Mouse (Mus musculus) intestine, embryonic 14.5 days (tissue): Measurements from ENCODE around the gene Lingo4. TPM values are rescaled to one million over a fixed set of nuclear protein-coding genes. Genes with fewer than 3 reads are reported as not detected.

Experiments used
- ATAC-seq: fragments of 200-750 bp; cut with Nextera tagmentation; replicated peaks from 2 replicates; pipeline ENCODE4 v1.8.0; 2017; ENCODE audit warnings: low read depth, moderate number of reproducible peaks, moderate TSS enrichment, moderate library complexity; ENCODE audit not compliant: low FRiP score, low TSS enrichment
- DNase-seq: peaks from one replicate; pipeline ENCODE4 v3.0.0-alpha.2; 2018; ENCODE audit warnings: low spot score
- H3K27ac ChIP-seq: fragments of 300-500 bp; sonication (generic); 2 replicates; pipeline ENCODE4 v1.5.1; 2014; ENCODE audit warnings: low read depth, mild to moderate bottlenecking, control low read depth
- H3K27me3 ChIP-seq: fragments of 300-500 bp; sonication (generic); replicated peaks from 2 replicates; pipeline ENCODE4 v1.6.1; 2014; ENCODE audit warnings: low read length, control low read depth; ENCODE audit not compliant: control insufficient read depth, insufficient read depth
- H3K36me3 ChIP-seq: fragments of 300-500 bp; sonication (generic); 2 replicates; pipeline ENCODE4 v1.6.1; 2014; ENCODE audit warnings: low read length, control low read depth; ENCODE audit not compliant: control insufficient read depth, insufficient read depth
- H3K4me1 ChIP-seq: fragments of 300-500 bp; sonication (generic); replicated peaks from 2 replicates; pipeline ENCODE4 v1.6.1; 2014; ENCODE audit warnings: low read length, control low read depth, mixed read lengths; ENCODE audit not compliant: control insufficient read depth, insufficient read depth
- H3K4me2 ChIP-seq: fragments of 300-500 bp; sonication (generic); 2 replicates; pipeline ENCODE4 v1.6.1; 2014; ENCODE audit warnings: low read length
- H3K4me3 ChIP-seq: fragments of 300-500 bp; sonication (generic); 2 replicates; pipeline ENCODE4 v1.5.1; 2014; ENCODE audit warnings: low read depth, low read length, control low read depth, mixed read lengths
- H3K9ac ChIP-seq: fragments of 300-500 bp; sonication (generic); 2 replicates; pipeline ENCODE4 v1.6.1; 2014; ENCODE audit warnings: mild to moderate bottlenecking, low read length
- H3K9me3 ChIP-seq: fragments of 300-500 bp; sonication (generic); 2 replicates; pipeline ENCODE4 v1.6.1; 2016; ENCODE audit warnings: low read length, control low read depth; ENCODE audit not compliant: control insufficient read depth
- WGBS: fragments of 180-500 bp; shearing (Covaris S2); extraction: QIAGEN DNeasy Blood & Tissue Kit; methylation state at CpG from one replicate; pipeline ENCODE4 v1.1.7; 2014; 5-methylcytosine and 5-hydroxymethylcytosine counted together
- polyA plus RNA-seq: library from polyadenylated mRNA; unstranded; fragments of >200 nt; fragmentation: Nextera tagmentation; extraction: Ambion mirVana; gene quantifications from 2 replicates; pipeline ENCODE4 v1.2.1, GENCODE M21; 2014

Gene Lingo4
- polyA plus RNA-seq, 1 experiment from 2014 or later = 0.38 TPM

GRCm38 (mm10) chr3:94377028-94377923 is 21.0 kb upstream of the Lingo4 start:
- no peak overlapping the region for H3K27ac ChIP-seq
- peaks cover 6% of the 10 kb centered on the region for H3K4me1 ChIP-seq
- H3K4me2 ChIP-seq = no peak overlapping the region
- H3K9ac ChIP-seq = no peak overlapping the region
- no peak overlapping the region for H3K4me3 ChIP-seq
- ATAC-seq (no peak), DNase-seq (no peak)
- 14% methylated on average over 13 of the region's 13 CpGs for WGBS
- no peaks in the 10 kb centered on the region for H3K36me3 ChIP-seq
- no peaks in the 10 kb centered on the region for H3K27me3 ChIP-seq
- no peaks in the 10 kb centered on the region for H3K9me3 ChIP-seq

GRCm38 (mm10) chr3:94379831-94380510 is 18.3 kb upstream of the Lingo4 start:
- no peak overlapping the region for H3K4me2 ChIP-seq
- no peak for ATAC-seq
- no peak overlapping the region for H3K27ac ChIP-seq
- no peaks in the 10 kb centered on the region for H3K9me3 ChIP-seq
- H3K4me3 ChIP-seq = no peak overlapping the region
- DNase-seq = no peak
- H3K9ac ChIP-seq = no peak overlapping the region
- H3K27me3 ChIP-seq = no peaks in the 10 kb centered on the region
- no peaks in the 10 kb centered on the region for H3K4me1 ChIP-seq
- H3K36me3 ChIP-seq = no peaks in the 10 kb centered on the region
- 22% methylated on average over 9 of the region's 9 CpGs for WGBS

DNA sequence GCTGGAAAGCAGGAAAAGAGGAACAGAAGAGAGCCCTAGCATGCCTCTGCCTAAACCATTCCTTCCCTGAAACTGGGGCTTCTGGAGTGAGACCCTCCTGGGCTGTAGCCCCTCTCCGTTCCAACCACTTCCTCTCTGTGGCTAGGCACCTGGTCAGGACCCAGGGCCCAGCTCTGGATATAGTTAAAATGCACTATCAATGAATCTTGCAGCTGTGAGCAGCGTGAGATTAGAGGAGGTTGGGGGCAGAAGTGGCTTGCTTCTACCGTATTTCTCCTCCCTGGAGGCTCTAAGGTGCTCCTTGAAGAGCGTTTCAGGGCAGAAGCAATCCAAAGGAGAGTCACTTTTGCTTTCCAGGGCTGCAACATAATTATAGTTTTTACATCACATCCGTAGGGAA is 16.0 kb upstream of the Lingo4 start:
- H3K9ac ChIP-seq = no peak overlapping the region
- DNase-seq = no peak
- no peaks in the 10 kb centered on the region for H3K9me3 ChIP-seq
- no peak overlapping the region for H3K27ac ChIP-seq
- no peaks in the 10 kb centered on the region for H3K36me3 ChIP-seq
- WGBS = 65% methylated on average over 5 of the region's 5 CpGs
- no peaks in the 10 kb centered on the region for H3K27me3 ChIP-seq
- no peaks in the 10 kb centered on the region for H3K4me1 ChIP-seq
- H3K4me2 ChIP-seq = no peak overlapping the region
- no peak for ATAC-seq
- no peak overlapping the region for H3K4me3 ChIP-seq

DNA sequence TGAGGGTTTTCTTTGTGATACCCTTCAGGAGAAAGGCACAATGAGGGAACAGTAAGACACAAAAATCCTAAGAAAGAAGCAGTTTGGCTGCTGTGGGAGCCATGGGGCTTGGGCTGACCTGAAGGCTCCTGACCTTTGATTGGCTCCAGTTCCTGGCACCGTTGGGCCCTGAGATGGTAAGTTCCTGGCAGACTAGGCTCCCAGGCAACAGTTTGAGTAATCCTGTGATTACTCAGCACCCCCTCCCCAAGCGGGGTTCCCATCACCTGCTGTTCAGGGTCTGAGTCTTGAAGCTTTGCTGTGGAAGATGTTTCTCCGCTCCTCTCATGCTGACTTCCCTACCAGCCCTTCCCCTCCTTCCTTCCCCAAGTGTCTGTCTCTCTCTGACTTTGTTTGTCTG is 14.8 kb upstream of the Lingo4 start:
- no peaks in the 10 kb centered on the region for H3K27me3 ChIP-seq
- H3K9ac ChIP-seq = no peak overlapping the region
- no peak overlapping the region for H3K27ac ChIP-seq
- DNase-seq (no peak), ATAC-seq (no peak)
- no peaks in the 10 kb centered on the region for H3K9me3 ChIP-seq
- 62% methylated on average over 3 of the region's 3 CpGs for WGBS
- H3K4me3 ChIP-seq = no peak overlapping the region
- no peak overlapping the region for H3K4me2 ChIP-seq
- H3K4me1 ChIP-seq = no peaks in the 10 kb centered on the region
- H3K36me3 ChIP-seq = no peaks in the 10 kb centered on the region

- no peak overlapping the region for H3K9ac ChIP-seq
- H3K36me3 ChIP-seq = no peaks in the 10 kb centered on the region
- H3K4me2 ChIP-seq = no peak overlapping the region
- no peaks in the 10 kb centered on the region for H3K27me3 ChIP-seq
- H3K4me3 ChIP-seq = no peak overlapping the region
- H3K27ac ChIP-seq = no peak overlapping the region
- ATAC-seq (no peak), DNase-seq (no peak)
- no peaks in the 10 kb centered on the region for H3K9me3 ChIP-seq
- H3K4me1 ChIP-seq = no peaks in the 10 kb centered on the region
- WGBS = 59% methylated on average over 4 of the region's 4 CpGs
These were observed 11.6 kb upstream of the Lingo4 start for GRCm38 (mm10) chr3:94386671-94387070.

- ATAC-seq = no peak
- Histone ChIP-seq H3K4me3 (no peak overlapping the region), H3K27ac (no peak overlapping the region), H3K9me3 (no peaks in the 10 kb centered on the region), H3K4me1 (no peaks in the 10 kb centered on the region), H3K4me2 (no peak overlapping the region), H3K36me3 (no peaks in the 10 kb centered on the region), H3K27me3 (no peaks in the 10 kb centered on the region), H3K9ac (no peak overlapping the region)
- 91% methylated on average over 10 of the region's 10 CpGs for WGBS
- DNase-seq = no peak
These were observed 10.9 kb upstream of the Lingo4 start for GRCm38 (mm10) chr3:94387391-94387790.

DNA sequence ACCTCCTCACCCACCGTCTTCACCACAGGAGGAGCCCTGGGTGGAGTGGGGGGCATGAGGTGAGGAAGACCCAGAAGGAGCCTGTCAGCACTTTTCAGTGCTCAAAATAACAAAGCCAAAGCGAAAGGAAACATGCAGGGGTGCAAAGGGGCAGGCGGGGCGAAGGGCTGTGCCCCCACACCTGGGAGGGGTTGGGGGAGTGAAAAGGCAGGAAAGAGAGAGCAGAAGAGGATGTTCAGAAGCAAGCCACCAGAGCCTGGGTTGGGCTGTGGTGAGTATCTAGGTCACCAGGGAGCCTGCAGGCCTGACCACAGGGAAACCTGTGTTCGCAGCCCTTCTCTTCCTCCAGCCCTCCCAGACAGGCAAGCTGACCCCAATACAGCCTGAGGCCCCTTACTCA is 10.3 kb upstream of the Lingo4 start:
- 85% methylated on average over 5 of the region's 5 CpGs for WGBS
- H3K27me3 ChIP-seq = no peaks in the 10 kb centered on the region
- H3K4me3 ChIP-seq = no peak overlapping the region
- no peaks in the 10 kb centered on the region for H3K4me1 ChIP-seq
- H3K9ac ChIP-seq = no peak overlapping the region
- ATAC-seq = no peak
- H3K36me3 ChIP-seq = no peaks in the 10 kb centered on the region
- no peaks in the 10 kb centered on the region for H3K9me3 ChIP-seq
- H3K4me2 ChIP-seq = no peak overlapping the region
- no peak for DNase-seq
- H3K27ac ChIP-seq = no peak overlapping the region

GRCm38 (mm10) chr3:94389420-94389819 is 8.9 kb upstream of the Lingo4 start:
- H3K36me3 ChIP-seq = no peaks in the 10 kb centered on the region
- no peak overlapping the region for H3K9ac ChIP-seq
- no peaks in the 10 kb centered on the region for H3K4me1 ChIP-seq
- no peak for ATAC-seq
- H3K9me3 ChIP-seq = no peaks in the 10 kb centered on the region
- H3K4me3 ChIP-seq = no peak overlapping the region
- H3K27ac ChIP-seq = no peak overlapping the region
- no peak overlapping the region for H3K4me2 ChIP-seq
- no peaks in the 10 kb centered on the region for H3K27me3 ChIP-seq
- no peak for DNase-seq
- 95% methylated on average over 16 of the region's 16 CpGs for WGBS
